Mouse (Mus musculus) neutrophil, adult 5-6 weeks (primary cell): Measurements from ENCODE around the gene Erc2. TPM values are rescaled to one million over a fixed set of nuclear protein-coding genes. Genes with fewer than 3 reads are reported as not detected.

Source experiments
- ATAC-seq: fragments of 151-379, 151-347 bp; 2 replicates; pipeline ENCODE4 v1.8.0; 2017; ENCODE audit warnings: mild to moderate bottlenecking, moderate TSS enrichment; ENCODE audit not compliant: insufficient number of reproducible peaks, poor library complexity, low FRiP score, severe bottlenecking; ENCODE audit errors: extremely low read depth
- total RNA-seq: library from RNA; stranded (forward); fragments of 200-1000 nt; gene quantifications from 2 replicates; pipeline ENCODE4 v1.2.3, GENCODE M21; 2017

Erc2 gene
- total RNA-seq, 1 experiment from 2014 or later: not detected

DNA sequence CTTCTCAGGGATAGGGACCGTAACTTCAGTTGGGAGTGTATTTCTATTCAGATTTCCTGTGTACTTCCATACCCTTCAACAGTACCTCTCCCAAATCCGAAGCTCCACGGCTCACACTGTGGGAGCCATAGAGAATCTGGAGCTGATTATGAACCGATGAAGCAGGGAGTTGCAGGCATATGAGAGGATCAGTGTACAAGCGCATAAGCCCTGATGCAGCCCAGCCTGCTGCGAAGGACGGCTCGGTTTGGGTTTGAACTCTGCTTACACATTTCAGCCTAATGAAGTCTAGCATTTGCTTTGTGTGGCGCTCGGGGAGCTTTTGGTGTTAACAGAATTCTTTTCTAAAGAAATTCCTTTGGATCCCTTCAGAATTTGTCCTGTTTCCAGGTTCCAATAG, 749.4 kb downstream of the Erc2 start:
- no peak for ATAC-seq

DNA sequence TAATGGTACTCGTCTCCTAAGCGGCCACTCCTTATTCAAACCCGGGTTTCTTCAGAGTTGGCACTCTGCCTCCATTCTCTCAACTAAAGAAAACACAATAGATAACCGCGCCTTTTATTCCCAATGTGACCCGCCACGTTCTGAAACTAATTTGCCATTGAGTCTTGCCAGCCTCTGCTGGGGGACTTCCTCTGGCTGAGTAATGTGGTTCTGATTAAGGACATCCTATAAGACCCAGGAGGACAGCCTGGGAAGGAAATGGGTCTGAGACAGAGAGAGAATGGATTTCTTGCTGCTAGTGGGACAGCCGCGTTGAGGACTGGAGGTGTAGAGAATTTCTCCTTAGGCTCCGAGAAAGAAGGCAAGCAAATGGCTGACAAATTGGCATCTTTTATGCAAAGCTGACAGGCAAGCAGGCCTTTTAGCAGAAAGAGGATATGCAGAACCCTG, 753.4 kb downstream of the Erc2 start:
- no peak for ATAC-seq

DNA sequence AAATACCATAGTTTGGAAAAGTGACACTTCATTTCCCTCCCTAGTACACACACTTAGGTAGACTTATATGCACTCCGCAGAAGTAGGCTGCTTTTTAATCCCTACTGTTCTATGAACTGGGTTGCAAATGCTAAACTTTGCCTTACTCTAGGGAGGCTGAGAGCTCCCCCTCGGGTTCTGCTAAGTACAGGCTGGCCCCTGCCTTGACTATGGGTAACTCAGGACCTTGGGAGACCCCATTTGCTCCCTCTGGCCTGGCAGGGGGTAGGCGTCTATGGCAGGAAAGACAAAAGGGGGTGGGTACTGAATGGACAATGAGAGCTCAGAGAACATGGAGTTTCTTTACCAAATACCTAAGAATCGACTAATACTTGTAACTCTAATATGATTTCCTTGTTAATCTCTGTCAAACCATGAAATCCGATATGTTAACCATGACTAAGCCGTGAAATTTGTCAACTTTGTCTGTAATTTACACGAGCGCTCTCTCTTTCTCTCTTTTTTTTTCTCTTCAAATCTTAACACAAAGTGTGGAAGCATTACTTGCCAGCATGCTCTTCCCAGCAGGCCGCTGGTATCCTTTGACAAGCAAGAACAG, 754.1 kb downstream of the Erc2 start:
- no peak for ATAC-seq

DNA sequence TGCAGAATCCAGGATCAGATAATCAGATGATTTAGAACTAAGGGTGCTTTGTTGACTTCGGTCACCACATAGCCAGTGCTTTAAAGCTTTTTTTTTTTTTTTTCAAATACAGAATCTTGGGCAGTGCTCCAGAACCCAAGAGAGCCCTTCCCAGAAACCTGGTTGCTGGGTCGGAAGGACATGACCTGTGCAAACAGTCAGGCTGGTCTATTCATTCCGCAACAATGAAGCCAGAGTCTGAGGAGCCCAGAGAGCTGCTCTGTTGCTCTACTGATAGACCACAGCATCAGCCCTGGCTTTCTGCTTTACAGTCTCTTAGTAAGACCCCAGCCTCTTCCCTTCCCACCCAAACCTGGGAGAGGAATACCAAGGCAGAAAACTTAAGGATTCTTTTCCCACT, 755.3 kb downstream of the Erc2 start:
- no peak for ATAC-seq

DNA sequence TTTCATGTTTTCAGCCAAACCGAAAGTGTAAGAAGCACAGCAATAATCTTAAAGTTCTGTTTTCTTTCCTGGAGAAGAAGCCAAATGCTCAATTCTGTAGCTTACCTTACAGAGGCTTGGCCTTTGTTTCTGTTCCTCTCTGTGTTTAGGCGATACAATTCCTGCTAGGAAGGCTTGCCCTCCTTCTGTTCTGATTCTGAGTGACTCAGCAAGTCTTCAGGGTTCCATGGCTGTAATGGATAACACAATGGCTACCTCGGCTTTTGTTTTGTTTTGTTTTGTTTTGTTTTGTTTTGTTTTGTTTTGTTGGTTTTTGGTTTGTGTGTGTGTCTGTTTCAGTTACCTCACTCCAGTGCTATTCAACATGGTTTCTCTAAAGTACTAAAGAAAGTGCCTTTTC, 757.9 kb downstream of the Erc2 start:
- ATAC-seq: no peak

DNA sequence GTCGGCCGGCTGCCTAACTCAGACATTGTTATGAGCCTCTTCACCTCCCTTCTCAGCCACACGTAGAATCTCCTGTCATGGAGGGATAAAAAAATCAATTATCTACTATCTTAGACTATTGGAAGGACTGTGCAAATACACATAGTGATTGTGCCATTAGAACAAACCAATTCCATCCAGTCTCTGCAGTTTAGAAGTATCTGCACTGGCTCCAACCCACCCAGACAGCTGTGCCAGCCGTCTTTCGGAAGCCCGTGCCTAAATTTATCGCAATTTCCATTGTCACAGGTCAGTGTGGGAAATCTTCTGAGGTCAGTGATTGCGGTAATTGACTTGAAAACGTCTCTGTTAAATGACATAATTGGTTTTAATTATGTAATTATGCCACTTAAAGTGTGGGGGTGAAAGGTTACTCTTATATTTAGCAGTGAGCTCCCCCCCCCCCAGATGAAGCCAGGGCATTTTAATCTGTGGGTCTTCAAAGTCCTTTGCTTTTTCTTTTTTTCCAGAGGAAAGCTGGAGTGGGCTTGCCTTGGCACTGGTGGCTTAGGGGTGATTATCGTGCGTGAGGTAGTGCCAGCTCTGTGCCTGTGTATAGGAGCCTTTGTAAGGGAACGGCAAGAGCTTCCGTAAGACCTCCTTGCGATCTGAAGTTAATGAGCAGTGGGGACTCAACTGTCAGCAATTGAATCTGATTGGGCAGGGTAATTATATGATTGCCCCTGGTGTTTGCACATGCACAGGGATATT, 759.7 kb downstream of the Erc2 start:
- no peak for ATAC-seq

DNA sequence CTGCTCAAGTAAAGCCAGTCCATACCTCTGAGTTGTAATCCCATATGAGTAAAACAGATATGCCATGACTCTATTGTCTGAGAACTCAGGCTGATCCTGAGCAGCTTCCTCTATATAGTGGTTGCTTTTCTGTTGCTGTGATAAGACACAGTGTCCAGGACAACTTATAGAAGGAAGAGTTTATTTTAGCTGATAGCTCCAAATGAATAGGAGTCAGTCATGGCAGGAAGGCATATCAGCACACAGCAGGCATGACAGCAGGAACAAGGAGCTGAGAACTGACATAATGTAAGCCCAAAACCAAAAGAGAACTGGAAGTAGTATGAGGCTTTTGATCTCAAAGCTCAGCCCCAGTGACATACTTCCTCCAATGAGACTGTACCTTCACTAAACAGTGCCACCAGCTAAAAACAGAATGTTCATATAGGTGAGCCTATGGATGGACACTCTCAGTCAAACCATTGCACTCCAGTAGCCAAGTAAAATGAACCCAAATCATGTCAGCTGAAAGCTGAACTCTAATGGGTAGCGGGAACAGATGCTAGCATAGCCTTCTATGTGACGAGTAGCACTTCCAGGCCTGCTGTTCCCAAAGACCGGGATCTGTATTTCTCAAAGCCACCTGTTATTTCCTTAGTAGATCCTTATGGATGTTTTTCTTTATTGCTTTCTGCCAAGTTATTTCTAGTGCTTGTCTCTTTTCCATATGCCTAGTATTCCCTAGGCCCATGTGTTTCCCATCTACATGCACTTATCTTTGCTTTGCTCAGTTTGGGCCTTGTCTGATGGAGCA, 764.8 kb downstream of the Erc2 start:
- ATAC-seq: no peak

DNA sequence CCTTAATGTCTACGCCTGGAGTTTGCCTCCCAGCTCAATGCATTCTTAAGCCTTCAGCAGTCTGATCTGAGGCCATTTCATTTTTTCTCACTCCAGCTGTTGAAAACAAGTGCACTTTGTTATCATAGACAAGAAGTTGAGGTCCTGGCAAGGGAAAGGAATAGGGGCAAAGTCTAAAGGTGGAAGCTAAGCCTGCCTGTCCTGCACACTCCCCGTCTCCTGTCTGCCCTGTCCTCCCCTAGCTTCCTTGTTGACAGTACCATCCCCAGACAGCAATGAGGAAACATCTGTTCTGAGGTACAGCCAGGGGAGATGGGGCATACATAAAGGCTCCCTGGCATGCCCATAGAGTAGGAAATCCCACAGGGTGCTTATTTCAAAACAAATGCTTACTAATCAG, 776.7 kb downstream of the Erc2 start:
- no peak for ATAC-seq

DNA sequence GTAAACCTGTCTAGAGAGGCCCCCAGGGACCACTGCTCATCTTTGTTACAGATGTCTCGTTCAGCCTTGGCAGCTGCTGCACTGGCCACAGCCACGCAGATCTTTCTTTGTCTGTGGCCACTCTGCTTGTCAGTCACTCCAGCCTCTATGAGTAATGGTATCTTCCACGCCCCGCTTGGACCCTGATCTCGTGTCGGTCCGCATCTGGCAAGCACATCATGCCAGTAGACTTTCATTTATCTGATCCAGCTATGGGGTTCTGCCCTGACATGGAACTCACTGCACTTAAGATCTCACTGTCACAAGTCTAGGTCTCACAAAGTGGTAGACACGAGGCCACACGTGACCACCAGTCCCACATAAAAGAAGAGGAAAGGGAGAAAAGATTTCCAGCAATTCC, 777.7 kb downstream of the Erc2 start:
- ATAC-seq: no peak

DNA sequence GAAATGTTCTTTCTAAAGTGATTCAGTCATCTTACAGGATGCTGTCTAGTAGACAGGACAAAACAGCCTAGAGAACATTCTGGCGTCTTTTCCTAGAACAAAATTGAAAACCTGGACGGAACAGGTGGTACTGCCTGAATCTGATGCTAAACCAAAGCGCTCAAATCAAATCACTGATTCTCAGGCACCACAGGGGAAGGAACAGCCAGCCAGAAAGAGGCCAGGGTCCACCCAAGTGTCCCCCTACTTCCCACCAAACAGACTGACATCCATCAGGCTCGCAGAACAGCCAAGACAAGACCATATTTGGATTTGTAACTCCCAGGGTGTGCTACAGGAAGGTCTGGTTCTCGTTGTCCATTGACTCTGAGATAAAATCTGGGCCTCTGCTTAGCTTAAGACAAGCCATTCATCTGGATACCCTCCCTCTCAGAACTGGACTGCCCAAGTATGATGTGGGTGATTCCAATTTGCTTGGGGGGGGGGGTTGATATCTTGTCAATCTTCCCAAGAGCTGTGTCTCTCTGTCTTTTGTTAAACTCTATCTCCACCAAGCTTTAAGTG, 783.1 kb downstream of the Erc2 start:
- no peak for ATAC-seq

DNA sequence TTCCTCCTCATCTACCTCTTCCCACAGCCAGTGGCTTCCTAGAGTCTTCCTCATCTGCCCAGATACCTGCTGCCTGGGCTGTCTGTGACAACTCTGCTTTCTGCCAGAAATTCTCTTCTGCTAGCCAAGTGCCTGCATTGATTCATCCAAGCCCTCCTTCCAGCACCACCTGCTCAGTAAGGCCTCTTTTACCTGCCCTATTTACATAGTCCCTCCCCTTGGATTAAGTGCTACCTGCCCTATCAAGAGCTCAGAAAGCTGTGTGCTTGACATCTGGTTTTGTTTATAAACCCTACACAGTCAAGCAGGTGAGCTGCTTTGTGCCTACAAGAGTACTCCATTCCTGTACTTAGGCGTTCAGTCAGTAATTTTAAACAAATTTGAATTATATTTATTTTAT, 787.2 kb downstream of the Erc2 start:
- ATAC-seq: no peak

DNA sequence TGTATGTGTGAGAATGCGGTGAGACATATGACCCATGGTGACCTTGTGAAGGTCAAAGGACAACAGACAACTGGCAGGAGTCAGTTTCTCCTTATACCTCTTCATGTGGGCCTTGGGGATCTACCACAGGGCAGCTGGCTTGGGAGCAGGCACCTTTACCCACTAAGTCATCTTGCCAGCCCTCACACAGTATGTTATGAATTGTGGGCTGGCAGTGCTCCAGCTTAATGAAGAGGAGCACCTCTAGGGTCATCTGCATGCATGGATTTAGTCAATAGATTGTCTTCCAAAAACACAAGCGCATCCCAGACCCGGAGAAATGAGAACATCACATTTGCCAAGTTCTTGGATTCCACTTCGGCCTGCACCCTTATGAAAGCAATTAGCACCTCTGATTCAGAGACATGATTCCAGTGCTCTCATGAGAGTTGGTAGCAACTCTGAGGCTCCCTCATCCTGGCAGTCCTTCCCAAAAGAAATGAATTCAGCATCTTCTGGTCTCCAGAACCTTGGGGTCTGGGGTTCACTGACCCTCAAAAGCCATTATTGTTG, 787.6 kb downstream of the Erc2 start:
- no peak for ATAC-seq

DNA sequence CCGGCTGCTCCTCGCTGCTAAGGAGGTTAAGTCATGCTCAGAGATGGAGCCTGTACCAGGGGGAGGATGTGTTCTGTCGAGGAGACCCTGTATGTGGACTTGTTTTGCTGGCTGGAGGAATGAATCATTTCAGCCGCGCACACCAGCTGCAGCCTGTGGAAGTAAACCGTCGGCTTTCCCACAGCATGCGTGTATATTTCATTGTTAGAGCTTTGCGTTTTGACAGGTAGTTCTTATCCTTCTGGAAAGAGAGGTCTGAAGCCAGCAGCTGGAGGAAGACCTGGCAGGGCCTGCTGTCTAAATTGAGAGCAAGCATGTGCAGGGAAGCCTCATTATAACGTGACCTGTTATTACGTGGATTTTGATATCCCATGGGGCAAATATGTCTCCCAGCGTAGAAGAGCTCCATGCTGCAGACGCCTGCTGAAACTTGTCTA, 788.6 kb downstream of the Erc2 start:
- no peak for ATAC-seq

DNA sequence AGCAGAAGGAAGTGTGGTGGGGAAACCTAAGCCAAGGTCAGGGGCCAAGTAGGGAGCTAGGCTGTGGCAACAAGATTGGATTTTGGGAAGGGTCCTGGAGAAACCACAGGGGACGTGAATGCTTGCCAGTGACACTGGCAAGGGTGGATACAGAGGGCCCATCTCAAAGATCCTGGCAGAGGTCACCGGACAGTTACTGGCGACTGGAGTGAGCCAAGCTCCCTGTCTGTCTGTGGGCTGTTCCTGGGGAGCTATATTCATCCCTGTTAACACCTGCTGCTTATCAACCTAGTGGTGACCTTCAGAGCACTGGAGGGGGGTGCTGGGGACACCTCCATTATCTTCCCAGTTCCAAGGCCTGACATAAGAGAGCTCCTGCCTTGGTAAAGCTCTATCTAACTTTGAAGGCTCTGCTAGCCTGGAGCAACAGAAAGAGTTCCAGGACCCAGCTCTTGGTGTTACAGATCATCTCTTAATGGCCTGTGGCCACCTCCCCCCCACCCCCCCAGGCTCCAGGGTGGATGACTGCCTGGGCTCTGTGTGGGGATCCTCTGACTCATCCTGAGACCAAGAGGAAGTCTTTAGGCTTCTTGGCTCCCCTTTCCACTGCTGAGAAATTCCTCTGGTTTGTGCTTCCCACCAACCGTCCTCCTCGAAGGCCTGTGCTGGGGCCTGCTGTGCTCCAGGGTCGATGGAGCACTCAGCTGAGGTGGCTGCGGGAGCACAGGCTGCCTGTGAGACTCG, 790.2 kb downstream of the Erc2 start:
- ATAC-seq: no peak

DNA sequence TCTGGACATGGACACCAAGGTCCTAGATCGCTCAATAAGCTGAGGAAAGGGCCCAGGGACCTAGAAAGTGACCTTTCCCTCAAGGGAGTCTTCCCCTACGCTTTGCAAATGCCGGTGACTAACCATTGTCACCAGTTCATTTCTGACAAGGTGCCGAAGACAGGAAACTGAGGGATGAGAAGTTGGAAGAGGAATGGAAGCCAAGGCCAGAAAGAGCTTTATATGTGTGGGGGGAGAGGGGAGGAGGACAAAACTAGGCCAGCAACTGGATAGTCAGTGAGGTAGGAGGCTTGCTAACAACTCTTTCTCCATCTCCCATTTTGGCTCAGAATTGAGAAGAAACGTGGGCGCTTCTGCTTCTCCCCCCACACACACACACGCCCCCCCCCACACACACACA, 791.3 kb downstream of the Erc2 start:
- no peak for ATAC-seq

DNA sequence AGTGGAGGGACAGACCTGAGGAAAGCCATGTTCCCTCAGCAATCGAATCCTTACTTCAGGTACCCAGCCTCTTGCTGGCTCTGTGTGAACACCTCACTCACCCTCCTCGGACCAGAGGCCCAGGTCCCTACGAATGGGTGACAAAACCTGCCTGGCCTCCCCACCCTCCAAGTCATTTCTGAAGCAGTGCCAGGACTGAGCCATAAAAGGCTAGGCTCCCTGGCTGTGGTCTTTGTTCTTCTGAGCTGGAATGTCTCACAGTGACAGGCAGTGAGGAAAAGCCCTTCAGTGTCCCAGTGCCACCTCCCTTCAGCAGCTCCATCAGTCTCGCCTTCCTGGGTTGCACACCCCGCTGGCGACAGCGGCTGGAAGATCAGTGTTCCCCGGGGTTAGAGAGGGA, 794.8 kb downstream of the Erc2 start:
- no peak for ATAC-seq

DNA sequence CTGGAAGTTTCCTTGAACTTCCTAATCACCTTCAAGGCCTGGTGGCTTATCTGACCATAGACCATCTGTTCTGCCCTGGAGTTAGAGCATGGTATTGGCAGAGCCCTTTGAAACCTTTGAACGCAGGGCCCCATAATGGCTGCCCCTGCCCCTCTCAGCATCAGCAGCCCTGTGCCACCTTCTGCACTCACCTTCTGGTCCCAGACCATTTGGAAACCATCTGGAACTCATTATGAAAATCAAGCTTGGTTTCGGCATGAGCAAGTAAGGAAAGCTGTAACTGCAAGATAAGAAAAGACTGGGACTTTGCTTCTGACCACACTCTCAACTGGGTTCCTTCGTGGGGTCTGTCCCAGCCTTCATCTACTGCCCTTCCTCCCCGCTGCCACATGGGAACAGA, 796.3 kb downstream of the Erc2 start:
- ATAC-seq: no peak

DNA sequence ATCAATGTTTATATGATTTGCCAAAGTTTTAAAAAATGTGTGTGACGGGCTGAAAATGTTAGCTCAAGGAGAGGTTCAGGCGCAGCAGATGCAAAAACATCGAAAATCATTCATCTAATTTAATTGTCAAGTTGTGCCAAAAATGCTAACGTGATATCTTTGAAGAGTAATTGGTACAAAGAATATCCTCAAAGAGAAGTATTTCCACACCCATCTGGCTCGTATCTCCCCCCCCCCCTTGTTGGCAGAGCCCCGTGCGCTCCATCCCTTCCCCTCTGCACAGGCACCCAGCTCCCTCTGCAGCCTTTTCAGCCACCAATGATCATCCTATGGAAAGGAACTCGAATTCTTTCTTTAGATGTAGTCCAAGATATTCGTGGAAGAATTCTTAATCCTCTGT, 797.0 kb downstream of the Erc2 start:
- no peak for ATAC-seq

DNA sequence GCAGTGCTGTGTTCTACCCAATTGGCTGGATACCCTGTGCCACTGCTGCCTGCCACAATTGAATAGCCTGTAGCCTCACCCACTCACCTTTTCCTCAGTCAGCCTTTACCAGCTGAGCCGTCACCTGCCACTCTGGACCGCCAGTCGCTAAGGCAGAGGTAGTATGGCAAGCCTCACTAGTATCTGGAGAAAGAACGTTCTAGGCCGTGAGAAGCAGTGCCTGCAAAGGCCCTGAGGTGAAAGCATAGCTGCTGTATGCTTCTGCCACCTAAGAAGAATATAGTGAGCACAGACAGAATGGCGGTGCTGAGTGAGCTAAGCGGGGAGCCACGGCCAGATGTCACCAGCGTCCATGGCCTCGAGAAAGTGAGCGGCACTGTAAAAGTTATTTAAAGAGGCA, 798.4 kb downstream of the Erc2 start:
- no peak for ATAC-seq
